Comparison of ENCODE assay signal across 25 mouse cellular contexts in the genomic region with DNA sequence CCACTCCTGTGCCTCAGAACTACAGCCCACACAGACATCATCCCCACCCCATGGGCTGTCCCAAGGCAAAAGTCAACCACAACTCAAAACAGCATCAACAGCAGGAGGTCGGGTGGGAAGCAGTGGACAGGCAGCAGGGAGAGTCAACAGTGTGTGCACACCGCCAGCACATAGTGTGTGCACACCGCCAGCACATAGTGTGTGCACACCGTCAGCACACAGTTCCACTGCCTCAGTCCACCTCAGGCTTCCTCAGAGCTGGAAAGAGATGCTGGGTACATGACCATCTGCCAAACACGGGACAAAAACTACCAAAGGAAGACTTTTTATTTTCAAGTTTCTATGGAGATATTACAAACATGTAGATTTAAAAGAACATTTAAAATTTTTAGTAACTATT. TPM values are rescaled to one million over a fixed set of nuclear protein-coding genes. Genes with fewer than 3 reads are reported as not detected.
DNase-seq lines count a peak whose midpoint lies in the region; ATAC-seq and TF ChIP-seq lines count a peak whose summit lies in the region.
"Had no signal": no experiment of that assay in that cellular context is flagged by ENCODE, and none has a peak within 500 bp of the region (broad histone marks: within the 10 kb centered on the region; RNA-seq: fewer than 3 reads in every experiment).

No protein-coding gene starts in this region.

- TF ChIP-seq POLR2A in MEL (IDR thresholded peaks at IDR 0.05; ENCODE audit: control insufficient read depth in 1 of 2, insufficient read depth in 1 of 2, low read depth in 1 of 2, low read length in 2 of 2, poor library complexity in 1 of 2) (no peak), myocyte (IDR thresholded peaks at IDR 0.05; ENCODE audit: insufficient read length, low read depth) (peak; percentile 40)
- no peak for TF ChIP-seq POLR2A in thymus, adult 2 months (IDR thresholded peaks at IDR 0.05; ENCODE audit: control insufficient read depth, extremely low read depth, insufficient read depth, low read length, poor library complexity)

- TF ChIP-seq RAD21 in MEL (IDR thresholded peaks at IDR 0.05; ENCODE audit: low read depth, low read length): no peak

- peak; percentile 1 for DNase-seq in gastrocnemius, postnatal 10 days
- no peak for DNase-seq in gastrocnemius, adult 2 months
- no peak for DNase-seq in MEL (ENCODE audit: low read depth, low spot score)
- no peak for DNase-seq in thymus, postnatal 0 days (ENCODE audit: low spot score)
- DNase-seq in thymus, adult 2 months: no peak
- DNase-seq: adrenal gland, adult 2 months; adrenal gland, postnatal 10 days; adrenal gland, postnatal 25 days; B cell, adult 2 months; cerebellum, adult 11 months; cerebellum, adult 18-20 months; cerebellum, adult 8-10 months; cerebellum, adult 9-11 months; cerebellum, postnatal 14 days; cerebellum, postnatal 36 days; embryo, embryonic 11 days; forebrain, postnatal 0 days had no signal

- H3K4me1 ChIP-seq in megakaryocyte, embryonic 14.5 days: no peaks in the 10 kb centered on the region
- H3K4me1 ChIP-seq in MEL (ENCODE audit: control insufficient read depth in 1 of 2, insufficient read depth in 2 of 2, low read length in 2 of 2): no peaks in the 10 kb centered on the region
- no peaks in the 10 kb centered on the region for H3K4me1 ChIP-seq in thymus, adult 2 months (replicated peaks; ENCODE audit: control insufficient read depth, insufficient read depth, low read length)
- H3K4me1 ChIP-seq: embryonic facial prominence, embryonic 13.5 days; embryonic facial prominence, embryonic 15.5 days; forebrain, embryonic 13.5 days; forebrain, embryonic 15.5 days had no signal

- TF ChIP-seq EP300 in MEL (IDR thresholded peaks at IDR 0.05; ENCODE audit: low read depth in 1 of 2, low read length in 2 of 2): no peak

- ATAC-seq in megakaryocyte, adult 5-6 weeks (ENCODE audit: poor library complexity, severe bottlenecking): no peak
- ATAC-seq: CD4-positive, CD25-positive, alpha-beta regulatory T cell, adult 4 months; forebrain, embryonic 13.5 days; forebrain, embryonic 15.5 days; forebrain, postnatal 0 days had no signal

- H3K9ac ChIP-seq in MEL (ENCODE audit: control insufficient read depth, low read depth, low read length, poor library complexity, severe bottlenecking): no peak overlapping the region
- H3K9ac ChIP-seq: embryonic facial prominence, embryonic 13.5 days; embryonic facial prominence, embryonic 15.5 days; forebrain, embryonic 13.5 days; forebrain, embryonic 15.5 days; forebrain, postnatal 0 days had no signal

- H3K4me3 ChIP-seq in gastrocnemius, adult 2 months: no peak overlapping the region
- peak overlapping the region; percentile 10 for H3K4me3 ChIP-seq in megakaryocyte, embryonic 14.5 days (replicated peaks)
- H3K4me3 ChIP-seq in MEL (ENCODE audit: control insufficient read depth in 1 of 2, insufficient read depth in 1 of 2, low read depth in 2 of 2, low read length in 2 of 2) (no peak overlapping the region), myocyte (no peak overlapping the region)
- no peak overlapping the region for H3K4me3 ChIP-seq in thymus, adult 2 months (ENCODE audit: control insufficient read depth, insufficient read depth, low read length)
- H3K4me3 ChIP-seq: embryonic facial prominence, embryonic 13.5 days; embryonic facial prominence, embryonic 15.5 days; forebrain, embryonic 13.5 days; forebrain, embryonic 15.5 days had no signal

- 95% methylated on average over 5 of the region's 5 CpGs for WGBS in thymus, adult 2 months

- peaks cover 82% of the 10 kb centered on the region for H3K36me3 ChIP-seq in megakaryocyte, embryonic 14.5 days (replicated peaks; ENCODE audit: low read length)
- H3K36me3 ChIP-seq in MEL (ENCODE audit: control insufficient read depth in 1 of 2, insufficient read depth in 2 of 2, low read length in 2 of 2): peaks cover 0 to 4% of the 10 kb centered on the region in 2 experiments; a peak in 1 of 4 replicates
- H3K36me3 ChIP-seq in myocyte (ENCODE audit: control insufficient read depth, insufficient read depth): peaks cover 56% of the 10 kb centered on the region
- peaks cover 52% of the 10 kb centered on the region for H3K36me3 ChIP-seq in thymus, adult 2 months (ENCODE audit: control insufficient read depth, insufficient read depth, low read length)

- H3K27me3 ChIP-seq in megakaryocyte, embryonic 14.5 days (replicated peaks): no peaks in the 10 kb centered on the region
- H3K27me3 ChIP-seq in MEL (ENCODE audit: control insufficient read depth in 1 of 2, insufficient read depth in 2 of 2, low read length in 2 of 2): no peaks in the 10 kb centered on the region
- H3K27me3 ChIP-seq in myocyte (ENCODE audit: control insufficient read depth, insufficient read depth, insufficient read length): no peaks in the 10 kb centered on the region
- H3K27me3 ChIP-seq in thymus, adult 2 months (ENCODE audit: control insufficient read depth, insufficient read depth, low read length): no peaks in the 10 kb centered on the region
- H3K27me3 ChIP-seq: embryonic facial prominence, embryonic 13.5 days; embryonic facial prominence, embryonic 15.5 days; forebrain, embryonic 13.5 days; forebrain, embryonic 15.5 days had no signal

- TF ChIP-seq CTCF in gastrocnemius, adult 2 months (IDR thresholded peaks at IDR 0.05): no peak
- no peak for TF ChIP-seq CTCF in MEL (IDR thresholded peaks at IDR 0.05 in 2 of 3, conservative IDR thresholded peaks at IDR 0.05 in 1 of 3; ENCODE audit: control insufficient read depth in 1 of 3, insufficient read depth in 1 of 3, low read depth in 2 of 3, low read length in 3 of 3, poor library complexity in 1 of 3, severe bottlenecking in 1 of 3)
- TF ChIP-seq CTCF in thymus, adult 2 months (IDR thresholded peaks at IDR 0.05; ENCODE audit: borderline replicate concordance, control insufficient read depth, extremely low read depth, insufficient read depth, low read length, poor library complexity): no peak

- H3K79me2 ChIP-seq in MEL (ENCODE audit: control insufficient read depth, insufficient read depth, low read length, poor library complexity) (no peaks in the 10 kb centered on the region), myocyte (ENCODE audit: control insufficient read depth, insufficient read depth) (no peaks in the 10 kb centered on the region)

- no peak overlapping the region for H3K27ac ChIP-seq in gastrocnemius, adult 2 months
- no peak overlapping the region for H3K27ac ChIP-seq in MEL (ENCODE audit: control insufficient read depth, low read depth, low read length)
- H3K27ac ChIP-seq in thymus, adult 2 months (ENCODE audit: control insufficient read depth, insufficient read depth, low read length): no peak overlapping the region
- H3K27ac ChIP-seq: embryonic facial prominence, embryonic 13.5 days; embryonic facial prominence, embryonic 15.5 days; forebrain, embryonic 13.5 days; forebrain, embryonic 15.5 days had no signal

- no peak overlapping the region for H3ac ChIP-seq in myocyte (ENCODE audit: control insufficient read depth, insufficient read length)

- no peaks in the 10 kb centered on the region for H3K9me3 ChIP-seq in megakaryocyte, embryonic 14.5 days
- no peaks in the 10 kb centered on the region for H3K9me3 ChIP-seq in MEL (replicated peaks; ENCODE audit: insufficient read depth, low read length)
- H3K9me3 ChIP-seq: embryonic facial prominence, embryonic 13.5 days; embryonic facial prominence, embryonic 15.5 days; forebrain, embryonic 13.5 days; forebrain, embryonic 15.5 days had no signal

- intact Hi-C loops in gastrocnemius, adult 2 months (cut with DNase I): no loop called here

- no peak overlapping the region for H3K4me2 ChIP-seq in myocyte (ENCODE audit: low read depth)
- H3K4me2 ChIP-seq: embryonic facial prominence, embryonic 13.5 days; embryonic facial prominence, embryonic 15.5 days; forebrain, embryonic 13.5 days; forebrain, embryonic 15.5 days had no signal

TF ChIP-seq in MEL, 35 proteins besides CTCF, POLR2A, EP300 and RAD21:
- TF ChIP-seq ZKSCAN1 (IDR thresholded peaks at IDR 0.05; ENCODE audit: low read depth, low read length) (peak; percentile 84), USF2 (IDR thresholded peaks at IDR 0.05; ENCODE audit: borderline replicate concordance in 1 of 2, insufficient read depth in 1 of 2, low read depth in 1 of 2, low read length in 2 of 2) (no peak)

TF ChIP-seq in myocyte, 11 proteins besides CTCF, POLR2A, EP300 and RAD21:
- TF ChIP-seq POLR2AphosphoS2 (IDR thresholded peaks at IDR 0.05; ENCODE audit: insufficient read length, low read depth): peak; percentile 58
- no peak for TF ChIP-seq MAX (IDR thresholded peaks at IDR 0.05; ENCODE audit: low read depth)
- no peak for TF ChIP-seq SRF (IDR thresholded peaks at IDR 0.05; ENCODE audit: control insufficient read depth, insufficient read length, low read depth)
- no peak for TF ChIP-seq MYOG (IDR thresholded peaks at IDR 0.05; ENCODE audit: control insufficient read depth in 1 of 3, insufficient read depth in 1 of 3, insufficient read length in 2 of 3, low read depth in 2 of 3)
- TF ChIP-seq REST (IDR thresholded peaks at IDR 0.05; ENCODE audit: insufficient read depth, insufficient read length): no peak
TF ChIP-seq in myocyte: peak in this region for 1.

RNA-seq across cellular contexts. Expression of a gene that starts 47.3 kb away (rescaled TPM):
- 10 to 100 TPM; 26.5 to 33.4 TPM for total RNA-seq in gastrocnemius, postnatal 10 days (2021)
- total RNA-seq in gastrocnemius, adult 2 months (2021): 10 to 100 TPM; 25.0 to 25.4 TPM
- polyA plus RNA-seq in megakaryocyte, embryonic 14.5 days (2012; ENCODE audit: insufficient read depth, low replicate concordance): 5.6 and 17.6 TPM in 2 replicates
- 29.6 and 30.1 TPM in 2 replicates for total RNA-seq in megakaryocyte, adult 5-6 weeks (2015)
- total RNA-seq in megakaryocyte, adult 5-6 weeks (2017): 43.0 and 56.4 TPM in 2 replicates
- 33.7 and 33.8 TPM in 2 replicates for total RNA-seq in MEL (2012; rRNA removed)
- polyA plus RNA-seq in MEL (2012; ENCODE audit: insufficient read depth in 1 of 2, insufficient read length in 2 of 2, low read depth in 1 of 2, low replicate concordance in 2 of 2, missing spikeins in 1 of 2) (10 to 100 TPM; 43.1 to 72.7 TPM), myocyte (2012; fragmentation: generic; extraction: Trizol) (26.4 TPM)
- 19.6 and 25.1 TPM in 2 replicates for polyA plus RNA-seq in thymus, postnatal 0 days (2015; fragmentation: Nextera tagmentation; extraction: Ambion mirVana)
- 35.8 and 38.4 TPM in 2 replicates for polyA plus RNA-seq in thymus, adult 2 months (2012; rRNA removed)
